Mouse (Mus musculus): ENCODE results near the gene Piezo1. TPM values are rescaled to one million over a fixed set of nuclear protein-coding genes. Genes with fewer than 3 reads are reported as not detected.

Gene Piezo1
- total RNA-seq, 2 experiments from 2014 or later: 18.8 to 21.6 TPM

- intact Hi-C loops (cut with DNase I): no loop called here
- DNase-seq: no peak
Measured at GRCm38 (mm10) chr8:122463651-122464640, 87.2 kb downstream of the Piezo1 start.

DNA sequence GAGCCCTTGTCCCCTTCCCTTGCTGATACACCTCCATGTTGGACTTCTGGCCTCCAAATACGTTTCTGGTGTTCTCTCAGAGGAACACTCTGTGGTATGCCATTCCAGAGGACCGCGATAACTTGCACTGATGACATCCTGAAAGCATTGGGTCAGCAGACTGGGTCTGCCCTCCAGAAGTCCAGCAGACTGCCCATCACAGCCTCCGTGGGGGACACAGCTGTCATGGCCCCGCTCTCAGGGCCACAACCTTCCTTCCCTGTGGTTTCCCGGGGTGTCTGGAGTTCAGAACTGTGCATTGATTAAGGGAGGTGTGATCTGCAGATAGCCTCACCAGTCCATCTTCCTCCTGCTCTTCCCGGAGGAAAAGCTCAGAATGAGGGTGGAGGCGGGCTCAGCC is 88.6 kb downstream of the Piezo1 start:
- intact Hi-C loops (cut with DNase I): no loop called here
- DNase-seq: no peak

DNA sequence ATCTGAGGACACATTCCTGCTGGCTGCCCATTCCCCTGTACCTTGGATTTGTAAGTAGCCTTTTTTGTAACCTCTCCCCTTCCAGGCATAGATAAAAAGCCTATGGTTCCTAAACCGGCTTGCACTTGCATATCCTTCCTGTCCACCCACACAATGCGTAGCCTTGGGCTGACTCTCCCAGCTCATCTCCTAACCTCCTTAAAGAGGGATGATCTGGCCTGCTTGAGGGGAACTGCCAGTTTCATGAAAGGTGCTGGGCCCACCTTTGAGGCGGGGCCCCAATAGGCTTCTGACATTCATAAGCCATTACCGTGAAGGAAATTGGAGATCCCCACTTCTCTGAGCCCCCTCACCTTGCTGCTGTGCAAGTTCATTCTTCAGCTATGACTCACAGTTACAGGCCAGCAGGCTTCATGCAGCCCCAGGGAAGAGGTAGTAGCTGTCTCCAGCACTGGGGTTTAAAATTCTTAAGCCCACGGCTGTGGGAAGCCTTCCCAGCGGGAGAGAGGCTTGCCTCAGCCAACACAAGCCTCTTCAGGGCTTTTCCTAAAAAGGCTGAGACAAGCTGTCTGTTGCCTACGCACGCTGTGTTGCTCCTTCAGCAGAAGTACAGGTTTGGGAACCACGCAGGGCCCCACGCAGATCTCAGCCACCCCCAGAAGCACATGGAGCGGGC is 89.5 kb downstream of the Piezo1 start:
- DNase-seq: no peak
- intact Hi-C loops (cut with DNase I): no loop called here

GRCm38 (mm10) chr8:122460524-122461472 is 90.3 kb downstream of the Piezo1 start, which contains the start of gene Snai3:
Gene Snai3, minus strand, starts transcription at chr8:122460733.
- DNase-seq: peak; percentile 30 to 55
- intact Hi-C loops (cut with DNase I): no loop called here

- no peak for DNase-seq
- intact Hi-C loops (cut with DNase I): no loop called here
Measured at GRCm38 (mm10) chr8:122459990-122460389, 91.1 kb downstream of the Piezo1 start.

GRCm38 (mm10) chr8:122459218-122459900 is 91.8 kb downstream of the Piezo1 start:
- intact Hi-C loops (cut with DNase I): no loop called here
- DNase-seq: no peak

DNA sequence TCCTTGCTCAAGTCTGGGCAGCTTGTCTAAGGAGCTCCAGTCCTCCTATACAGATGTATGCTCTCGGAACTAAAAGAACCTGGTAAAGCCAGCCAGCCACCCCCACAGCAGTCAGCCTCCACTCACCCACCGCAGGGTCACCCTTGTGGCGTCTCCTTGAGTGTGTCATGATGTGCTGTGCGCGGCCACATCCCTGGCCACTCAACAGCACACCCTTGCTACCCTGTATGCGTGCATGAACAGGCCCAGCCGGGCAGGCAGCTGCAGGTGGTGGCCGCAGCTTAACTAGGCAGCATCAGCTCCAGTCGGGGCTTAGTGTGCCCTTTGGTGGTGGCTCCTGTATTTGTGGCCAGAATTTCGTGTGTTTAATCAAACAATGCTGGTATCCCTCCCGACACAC is 94.0 kb downstream of the Piezo1 start:
- intact Hi-C loops (cut with DNase I): no loop called here
- no peak for DNase-seq

DNA sequence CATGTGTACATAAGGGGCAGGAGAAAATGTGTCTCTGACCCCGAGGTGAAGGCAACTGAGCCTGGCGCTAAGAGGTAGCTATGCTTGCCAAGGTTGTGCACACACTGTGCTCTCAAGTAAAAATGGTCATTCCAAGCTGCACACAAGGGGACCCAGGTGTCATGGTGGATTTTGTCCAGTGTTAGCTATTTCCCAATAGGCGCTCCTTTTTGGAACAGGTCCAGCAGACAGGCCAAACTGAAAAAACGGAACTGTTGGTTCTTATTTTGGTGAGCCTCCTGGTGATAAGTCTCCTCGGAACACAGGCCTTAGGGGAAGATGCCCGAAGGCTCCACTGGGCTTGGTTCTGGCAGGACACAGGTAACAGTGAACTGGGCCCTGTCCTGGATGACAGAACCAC is 96.7 kb downstream of the Piezo1 start:
- DNase-seq: no peak
- intact Hi-C loops (cut with DNase I): no loop called here

DNA sequence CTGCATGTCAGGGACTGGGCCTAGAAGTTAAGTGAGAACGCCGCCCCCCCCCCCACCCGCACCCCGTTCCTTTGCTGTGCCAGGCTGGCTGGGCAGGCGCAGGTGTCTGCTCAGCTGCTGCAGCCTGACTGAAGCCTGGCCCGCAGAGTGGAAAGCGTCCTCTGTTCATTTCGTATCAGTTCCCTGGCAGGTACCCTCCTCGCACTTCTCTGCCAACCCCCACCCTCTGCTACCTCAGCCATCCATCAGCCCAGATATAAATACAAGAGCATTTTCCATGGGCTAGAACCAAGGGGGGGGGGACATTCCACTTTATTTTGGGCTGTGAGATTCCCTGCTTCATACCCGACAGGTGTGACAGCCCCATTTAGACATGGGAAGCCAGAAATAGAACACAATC is 99.0 kb downstream of the Piezo1 start:
- intact Hi-C loops (cut with DNase I): no loop called here
- peak in 1 of 2 experiments; percentile 38 for DNase-seq

DNA sequence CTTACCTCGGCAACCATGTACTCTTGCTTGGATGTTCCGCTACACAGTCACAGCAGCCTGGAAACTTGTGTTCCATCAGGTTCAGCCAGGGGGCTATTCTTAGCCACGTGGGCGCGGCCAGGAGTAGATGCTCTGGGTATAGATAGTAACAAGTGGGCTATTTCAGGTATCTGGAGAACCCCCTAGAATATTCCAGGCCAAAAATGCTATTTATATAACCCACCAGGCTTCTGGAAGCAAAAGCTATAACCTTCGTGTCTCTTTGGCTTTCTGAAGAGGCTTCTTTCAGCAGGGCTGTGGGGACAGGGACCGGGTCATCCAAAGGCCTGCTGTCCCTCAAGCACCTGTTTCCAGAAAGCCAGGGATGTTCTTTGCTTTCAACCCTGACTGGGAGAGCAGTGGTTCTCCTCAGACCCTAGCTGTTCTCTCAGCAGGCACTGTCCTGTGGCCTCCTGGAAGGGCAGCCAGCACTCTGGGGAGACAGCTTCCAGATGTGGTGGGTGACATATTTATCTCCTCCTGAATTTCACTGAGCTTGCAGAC is 99.9 kb downstream of the Piezo1 start:
- intact Hi-C loops (cut with DNase I): no loop called here
- DNase-seq: peak in 1 of 2 experiments; percentile 55

DNA sequence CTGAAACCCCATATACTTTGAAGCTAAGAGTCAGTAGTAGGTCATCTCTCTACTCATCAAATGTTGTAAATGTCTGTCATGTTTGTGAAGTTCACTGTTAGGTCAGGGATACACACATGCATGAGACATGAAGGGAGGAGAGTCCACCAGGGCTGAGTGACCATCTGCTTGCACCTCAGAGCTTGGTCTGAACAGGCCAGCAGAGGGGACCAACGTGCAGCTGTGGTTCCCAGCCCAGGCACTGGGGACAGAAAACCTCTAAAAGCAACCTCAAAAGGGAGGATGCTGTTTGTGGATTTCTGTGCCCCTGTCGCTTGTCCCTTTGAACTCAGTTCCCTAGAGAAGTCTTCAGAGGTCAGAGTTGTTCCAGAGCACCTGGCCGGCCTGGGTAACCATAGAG is 105.9 kb downstream of the Piezo1 start:
- intact Hi-C loops (cut with DNase I): loop anchor here (1.0 kb wide), 1 partner anchor 30 kb away; no protein-coding TSS in a partner anchor
- no peak for DNase-seq

DNA sequence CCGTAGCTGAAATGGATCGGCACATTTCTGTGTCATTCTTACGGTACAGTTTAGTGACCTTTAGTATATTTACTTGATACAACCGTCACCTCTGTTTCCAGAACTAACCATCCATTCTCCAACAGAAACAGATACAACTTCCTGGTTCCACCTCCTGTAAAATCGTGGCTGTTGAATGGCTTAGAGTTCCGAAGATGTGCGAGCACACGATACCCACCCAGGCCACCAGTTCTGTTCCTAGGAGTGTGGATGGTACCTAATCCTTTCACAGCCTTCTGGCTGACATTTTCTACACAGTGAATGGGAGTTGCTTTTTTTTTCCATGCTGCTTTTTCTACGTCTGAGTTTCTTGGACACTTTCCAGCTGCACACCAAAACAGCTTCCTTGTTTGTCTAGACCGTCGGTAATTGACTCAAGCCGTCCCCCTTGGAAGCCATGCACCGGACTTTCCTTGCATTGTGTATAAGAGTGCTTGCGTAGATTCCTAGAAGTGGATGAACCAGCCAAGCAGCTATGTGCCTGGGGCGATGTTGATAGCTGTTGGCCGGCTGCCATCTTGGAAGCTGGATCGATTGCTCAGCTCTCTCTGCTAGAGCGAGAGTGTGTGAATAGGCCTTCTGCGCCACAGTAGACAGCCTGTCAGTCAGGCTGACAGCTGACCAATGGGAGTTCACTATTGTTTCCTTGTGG is 106.9 kb downstream of the Piezo1 start:
- intact Hi-C loops (cut with DNase I): loop anchor here (5.0 kb wide), 1 partner anchor 167 kb away; no protein-coding TSS in a partner anchor
- peak; percentile 85 to 86 for DNase-seq

GRCm38 (mm10) chr8:122443262-122444006 is 107.7 kb downstream of the Piezo1 start, which contains the start of gene Mvd:
Gene Mvd, minus strand, starts transcription at chr8:122443422.
- intact Hi-C loops (cut with DNase I): loop anchor here (5.0 kb wide), 1 partner anchor 166 kb away; no protein-coding TSS in a partner anchor
- DNase-seq: peak; percentile 96 to 97

DNA sequence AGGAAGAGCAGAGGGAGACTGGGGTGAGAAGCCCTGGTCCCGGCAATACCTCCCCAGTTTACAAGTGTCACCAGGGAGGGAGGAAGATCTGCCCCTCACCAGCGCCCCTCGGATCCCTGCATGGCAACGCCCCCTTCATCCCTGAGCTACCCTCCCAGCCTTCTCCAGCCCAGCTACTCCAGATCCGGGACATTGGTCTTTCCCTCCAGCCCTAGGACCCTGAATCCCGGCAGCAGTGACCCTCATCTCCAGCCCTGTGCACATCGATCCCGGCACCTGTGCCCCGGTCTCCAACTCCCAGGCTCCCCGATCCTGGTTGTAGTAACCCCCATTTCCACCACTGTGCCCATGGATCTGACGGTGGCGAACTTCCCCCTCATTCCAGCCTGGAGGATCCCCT is 108.3 kb downstream of the Piezo1 start:
- intact Hi-C loops (cut with DNase I): loop anchor here (5.0 kb wide), 1 partner anchor 165 kb away; no protein-coding TSS in a partner anchor
- no peak for DNase-seq

GRCm38 (mm10) chr8:122442356-122442755 is 108.8 kb downstream of the Piezo1 start:
- intact Hi-C loops (cut with DNase I): loop anchor here (5.0 kb wide), 1 partner anchor 165 kb away; no protein-coding TSS in a partner anchor
- DNase-seq: no peak

DNA sequence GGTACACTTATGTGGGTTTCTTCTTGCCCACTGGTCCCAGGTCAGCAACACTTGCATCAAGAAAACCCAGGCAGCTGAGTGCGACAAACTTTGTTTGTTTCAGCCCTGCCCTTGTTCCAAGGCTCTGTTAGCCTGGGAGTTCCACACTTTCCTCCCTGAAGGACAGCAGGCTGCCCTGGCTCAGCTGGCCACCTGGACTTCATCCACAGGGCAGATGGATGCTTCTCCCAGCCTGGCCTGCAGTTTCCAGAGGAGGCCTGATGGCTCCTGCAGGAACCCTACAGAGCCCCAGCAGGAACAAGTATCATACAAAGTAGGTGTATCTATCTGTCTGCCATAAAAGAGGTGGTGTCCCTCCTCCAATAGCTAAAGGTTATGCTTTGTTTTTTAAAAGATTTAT is 109.8 kb downstream of the Piezo1 start:
- DNase-seq: no peak
- intact Hi-C loops (cut with DNase I): loop anchor here (5.0 kb wide), 1 partner anchor 164 kb away; no protein-coding TSS in a partner anchor

DNA sequence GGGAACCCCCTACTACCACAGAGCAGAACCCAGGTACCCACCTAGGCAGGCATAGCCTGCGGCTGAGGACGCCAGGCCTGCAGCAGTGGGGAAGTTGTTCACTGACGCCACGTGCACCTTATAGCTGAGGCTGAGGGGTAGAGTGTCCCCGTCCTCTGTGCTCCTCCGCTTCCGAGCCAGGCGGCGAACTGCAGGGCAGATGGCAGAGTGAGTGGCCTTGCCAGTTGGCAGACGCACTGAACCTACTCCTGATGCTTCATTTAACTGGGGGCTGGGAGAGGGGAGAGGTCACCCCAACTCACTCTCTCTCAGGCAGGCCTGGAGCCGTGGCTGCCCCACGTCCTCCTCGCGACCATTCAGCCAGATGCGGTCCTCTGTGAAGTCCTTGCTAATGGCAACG is 111.8 kb downstream of the Piezo1 start:
- intact Hi-C loops (cut with DNase I): no loop called here
- DNase-seq: no peak

Measured in heart, postnatal 36 days (tissue).